Mouse (Mus musculus) ES-Bruce4 (cell line): ENCODE measurements around the gene Olfr1450. TPM values are rescaled to one million over a fixed set of nuclear protein-coding genes. Genes with fewer than 3 reads are reported as not detected.

Experiments used
- H3K27ac ChIP-seq: 2 replicates; pipeline ENCODE4 v1.5.1; 2012; ENCODE audit warnings: low read length, inconsistent platforms; ENCODE audit not compliant: insufficient read depth
- H3K27me3 ChIP-seq: 2 replicates; pipeline ENCODE4 v1.6.1; 2012; ENCODE audit warnings: mild to moderate bottlenecking, low read length, inconsistent platforms; ENCODE audit not compliant: control insufficient read depth, poor library complexity, insufficient read depth, severe bottlenecking
- H3K36me3 ChIP-seq: 2 replicates; pipeline ENCODE4 v1.6.1; 2012; ENCODE audit warnings: inconsistent platforms, mild to moderate bottlenecking, low read length, moderate library complexity; ENCODE audit not compliant: control insufficient read depth, poor library complexity, insufficient read depth, severe bottlenecking
- H3K4me1 ChIP-seq: one replicate; pipeline ENCODE4 v1.8.1; 2011; ENCODE audit warnings: low read length; ENCODE audit not compliant: control insufficient read depth, insufficient read depth
- H3K4me3 ChIP-seq: 2 replicates; pipeline ENCODE4 v1.5.1; 2011; ENCODE audit warnings: low read depth, mild to moderate bottlenecking, low read length
- H3K9ac ChIP-seq: 2 replicates; pipeline ENCODE4 v1.6.1; 2012; ENCODE audit warnings: low read depth, mild to moderate bottlenecking, inconsistent platforms; ENCODE audit not compliant: poor library complexity, severe bottlenecking
- H3K9me3 ChIP-seq: replicated peaks from 2 replicates; pipeline ENCODE4 v1.6.1; 2012; ENCODE audit warnings: mild to moderate bottlenecking, low read length, inconsistent platforms; ENCODE audit not compliant: control insufficient read depth, poor library complexity, insufficient read depth, severe bottlenecking
- CTCF ChIP-seq: IDR thresholded peaks from one replicate; pipeline ENCODE4 v1.8.1; 2011; ENCODE audit warnings: low read depth, low read length
- EP300 ChIP-seq: IDR thresholded peaks from 2 replicates; pipeline ENCODE4 v1.6.1; 2011; ENCODE audit warnings: low read depth, low read length; ENCODE audit not compliant: insufficient read depth
- POLR2A ChIP-seq: IDR thresholded peaks from one replicate; pipeline ENCODE4 v1.8.1; 2011; ENCODE audit warnings: low read length; ENCODE audit not compliant: insufficient read depth
- polyA plus RNA-seq: library from polyadenylated mRNA; stranded (reverse); fragments of >200 nt; gene quantifications from 2 replicates; pipeline ENCODE4 v1.2.4, GENCODE M21; 2011; ENCODE audit warnings: low read depth; ENCODE audit not compliant: missing spikeins, insufficient read depth, insufficient read length

Gene Olfr1450
- polyA plus RNA-seq, 1 experiment: not detected

DNA sequence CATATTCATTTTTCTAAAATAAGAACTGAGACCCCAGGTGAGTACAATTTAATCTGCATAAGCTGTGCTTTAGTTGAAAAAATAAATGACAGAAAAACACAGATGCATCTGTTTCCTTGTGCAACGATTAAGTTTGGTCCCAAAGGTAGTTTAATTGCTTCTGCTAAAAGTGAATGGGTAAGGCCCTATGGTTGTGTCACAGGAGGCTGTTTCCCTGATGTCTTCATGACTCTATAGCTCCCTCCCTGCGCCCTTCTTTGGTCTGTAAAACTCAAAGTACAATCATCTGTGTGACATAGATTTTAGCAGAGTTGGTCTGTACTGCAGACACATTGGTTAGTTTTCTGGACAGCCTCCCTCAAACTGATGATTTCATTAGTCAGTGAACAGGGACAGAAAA is 44.7 kb downstream of the Olfr1450 start, which contains the start of gene Olfr1451:
Gene Olfr1451, plus strand, starts transcription at position 301 of the 400 bp plus-strand sequence.
- Histone ChIP-seq H3K27ac (no peak within 1 kb of the TSS), H3K9ac (no peak within 1 kb of the TSS), H3K36me3 (no peaks in the 10 kb centered on the region), H3K27me3 (no peaks in the 10 kb centered on the region), H3K9me3 (0 out of 2 replicates have a peak, but pooled peaks cover 4% of the 10 kb centered on the region), H3K4me3 (no peak within 1 kb of the TSS), H3K4me1 (no peaks in the 10 kb centered on the region)
- no peak for TF ChIP-seq POLR2A
- no peak for TF ChIP-seq EP300
- TF ChIP-seq CTCF: no peak

Other genes with a start within 250 kb of the Olfr1450 start
- gene Cntf, start 184.6 kb upstream of the Olfr1450 start, polyA plus RNA-seq: 6.4 and 6.7 TPM in 2 replicates
- 40.9 and 48.9 TPM in 2 replicates for gene Zfp91, start 154.1 kb upstream of the Olfr1450 start, polyA plus RNA-seq
- gene Lpxn, start 154.1 kb upstream of the Olfr1450 start, polyA plus RNA-seq: 0.65 and 0.72 TPM in 2 replicates
- 12.2 and 13.8 TPM in 2 replicates for gene Gm5244, start 103.6 kb upstream of the Olfr1450 start, polyA plus RNA-seq
- not detected in 2 replicates for gene Olfr1444, start 93.0 kb upstream of the Olfr1450 start, polyA plus RNA-seq
- gene Olfr1445, start 66.4 kb upstream of the Olfr1450 start, polyA plus RNA-seq: not detected in 2 replicates
- not detected in 2 replicates for gene Olfr1446, start 56.7 kb upstream of the Olfr1450 start, polyA plus RNA-seq
- gene Olfr1447, start 46.5 kb upstream of the Olfr1450 start, polyA plus RNA-seq: not detected in 2 replicates
- gene Olfr1448, start 25.8 kb upstream of the Olfr1450 start, polyA plus RNA-seq: not detected in 2 replicates
- gene Olfr1449, start 19.4 kb upstream of the Olfr1450 start, polyA plus RNA-seq: not detected in 2 replicates
- not detected in 2 replicates for gene Olfr1451, start 44.8 kb downstream of the Olfr1450 start, polyA plus RNA-seq
- gene Olfr1453, start 78.1 kb downstream of the Olfr1450 start, polyA plus RNA-seq: not detected in 2 replicates
- gene Olfr1454, start 110.4 kb downstream of the Olfr1450 start, polyA plus RNA-seq: not detected in 2 replicates
- gene Olfr1457, start 147.6 kb downstream of the Olfr1450 start, polyA plus RNA-seq: not detected in 2 replicates
- gene Olfr1458, start 156.5 kb downstream of the Olfr1450 start, polyA plus RNA-seq: not detected in 2 replicates
- gene Olfr1459, start 199.3 kb downstream of the Olfr1450 start, polyA plus RNA-seq: 0.09 and 0.12 TPM in 2 replicates
- not detected in 2 replicates for gene Olfr1461, start 212.7 kb downstream of the Olfr1450 start, polyA plus RNA-seq
- gene Olfr1462, start 235.5 kb downstream of the Olfr1450 start, polyA plus RNA-seq: not detected in 2 replicates